In genomic region chr7:35996609-35997008, GRCm38 (mm10) we compare ENCODE assay signal across 24 mouse cellular contexts.
A peak's percentile ranks its signal among the peaks of the same experiment; 100 is the strongest.
DNase-seq lines count a peak whose midpoint lies in the region; ATAC-seq lines count a peak whose summit lies in the region.
"Had no signal": no experiment of that assay in that cellular context is flagged by ENCODE, and none has a peak within 500 bp of the region (broad histone marks: within the 10 kb centered on the region; RNA-seq: fewer than 3 reads in every experiment).

No protein-coding gene starts in this region.

- H3K9ac ChIP-seq in heart, embryonic 11.5 days (ENCODE audit: low read depth, low read length): no peak overlapping the region
- no peak overlapping the region for H3K9ac ChIP-seq in lung, embryonic 16.5 days (ENCODE audit: low read length)
- H3K9ac ChIP-seq: embryonic facial prominence, embryonic 12.5 days; embryonic facial prominence, embryonic 15.5 days; forebrain, postnatal 0 days; heart, embryonic 13.5 days; hindbrain, embryonic 14.5 days had no signal

- H3K4me3 ChIP-seq in heart, embryonic 11.5 days (ENCODE audit: low read depth, low read length): no peak overlapping the region
- no peak overlapping the region for H3K4me3 ChIP-seq in lung, embryonic 16.5 days (ENCODE audit: low read length)
- H3K4me3 ChIP-seq: embryonic facial prominence, embryonic 12.5 days; embryonic facial prominence, embryonic 15.5 days; gastrocnemius, adult 2 months; heart, embryonic 13.5 days had no signal

- no peak for ATAC-seq in heart, embryonic 11.5 days (replicated peaks; ENCODE audit: insufficient number of reproducible peaks, low FRiP score, low TSS enrichment)
- peak; percentile 83 for ATAC-seq in lung, embryonic 16.5 days (ENCODE audit: low read depth)
- ATAC-seq: forebrain, embryonic 14.5 days; forebrain, postnatal 0 days; hindbrain, postnatal 0 days; Patski had no signal

- DNase-seq in heart, adult 11 months: peak; percentile 34
- DNase-seq in lung, postnatal 4 days: no peak
- peak; percentile 8 for DNase-seq in lung, postnatal 10 days
- DNase-seq in cerebellum, adult 18-20 months: no peak
- no peak for DNase-seq in cerebellum, postnatal 14 days
- DNase-seq: adrenal gland, postnatal 14 days; cerebellum, adult 11 months; cerebellum, adult 9-10 months; cerebellum, postnatal 25 days; forebrain, postnatal 0 days; gastrocnemius, adult 2 months; gastrocnemius, postnatal 14 days; heart, adult 18-20 months; heart, postnatal 14 days; heart, postnatal 4 days had no signal

- H3K27ac ChIP-seq in heart, embryonic 11.5 days (ENCODE audit: low read depth, low read length): no peak overlapping the region
- peak overlapping the region; percentile 64 for H3K27ac ChIP-seq in lung, embryonic 16.5 days (ENCODE audit: low read length)
- H3K27ac ChIP-seq: embryonic facial prominence, embryonic 12.5 days; embryonic facial prominence, embryonic 15.5 days; gastrocnemius, adult 2 months; heart, embryonic 13.5 days; hindbrain, embryonic 14.5 days; hindbrain, postnatal 0 days had no signal

- H3K36me3 ChIP-seq in heart, embryonic 11.5 days (ENCODE audit: control insufficient read depth, insufficient read depth, low read length): no peaks in the 10 kb centered on the region
- H3K36me3 ChIP-seq in lung, embryonic 16.5 days (ENCODE audit: control insufficient read depth, insufficient read depth, low read length): no peaks in the 10 kb centered on the region
- H3K36me3 ChIP-seq: embryonic facial prominence, embryonic 12.5 days; embryonic facial prominence, embryonic 15.5 days; heart, embryonic 13.5 days had no signal

- no peaks in the 10 kb centered on the region for H3K27me3 ChIP-seq in heart, embryonic 11.5 days (ENCODE audit: control insufficient read depth, insufficient read depth, low read length)
- H3K27me3 ChIP-seq in lung, embryonic 16.5 days (ENCODE audit: control insufficient read depth, insufficient read depth, low read depth, low read length): no peaks in the 10 kb centered on the region
- H3K27me3 ChIP-seq: embryonic facial prominence, embryonic 12.5 days had no signal

- no peaks in the 10 kb centered on the region for H3K9me3 ChIP-seq in heart, embryonic 11.5 days (replicated peaks; ENCODE audit: control insufficient read depth, low read length)
- H3K9me3 ChIP-seq in lung, embryonic 16.5 days (ENCODE audit: control insufficient read depth, low read length): no peaks in the 10 kb centered on the region
- H3K9me3 ChIP-seq: embryonic facial prominence, embryonic 12.5 days; embryonic facial prominence, embryonic 15.5 days; heart, embryonic 13.5 days had no signal

- 75% methylated on average over 5 of the region's 5 CpGs for WGBS in heart, embryonic 11.5 days (ENCODE audit: insufficient replicate concordance)
- 45% methylated on average over 5 of the region's 5 CpGs for WGBS in lung, embryonic 16.5 days

- H3K4me2 ChIP-seq in heart, embryonic 11.5 days: no peak overlapping the region
- H3K4me2 ChIP-seq in lung, embryonic 16.5 days (ENCODE audit: low read depth, low read length): no peak overlapping the region
- H3K4me2 ChIP-seq: embryonic facial prominence, embryonic 12.5 days; embryonic facial prominence, embryonic 15.5 days; heart, embryonic 13.5 days; hindbrain, embryonic 14.5 days had no signal

- no peaks in the 10 kb centered on the region for H3K4me1 ChIP-seq in heart, embryonic 11.5 days (ENCODE audit: control insufficient read depth, insufficient read depth, low read length)
- H3K4me1 ChIP-seq in lung, embryonic 16.5 days (replicated peaks; ENCODE audit: control insufficient read depth, insufficient read depth, low read length): peaks cover 4% of the 10 kb centered on the region
- H3K4me1 ChIP-seq: heart, embryonic 13.5 days had no signal

Comparison
In these comparisons a context has a peak if more than half of its experiments do, and no peak if none do; other contexts are left out.
1. DNase-seq: peak in heart, adult 11 months (single experiment) and lung, postnatal 10 days (single experiment); none in lung, postnatal 4 days (0 of 2), cerebellum, adult 18-20 months (0 of 2) and cerebellum, postnatal 14 days (0 of 2).